Mouse (Mus musculus) retina, postnatal 7 days (tissue): ENCODE measurements around the gene Pde1a.

ENCODE experiments used
- DNase-seq: peaks from one replicate; pipeline ENCODE4 v3.0.0-alpha.2; 2012; ENCODE audit warnings: low read depth, low spot score

The Pde1a gene

DNA sequence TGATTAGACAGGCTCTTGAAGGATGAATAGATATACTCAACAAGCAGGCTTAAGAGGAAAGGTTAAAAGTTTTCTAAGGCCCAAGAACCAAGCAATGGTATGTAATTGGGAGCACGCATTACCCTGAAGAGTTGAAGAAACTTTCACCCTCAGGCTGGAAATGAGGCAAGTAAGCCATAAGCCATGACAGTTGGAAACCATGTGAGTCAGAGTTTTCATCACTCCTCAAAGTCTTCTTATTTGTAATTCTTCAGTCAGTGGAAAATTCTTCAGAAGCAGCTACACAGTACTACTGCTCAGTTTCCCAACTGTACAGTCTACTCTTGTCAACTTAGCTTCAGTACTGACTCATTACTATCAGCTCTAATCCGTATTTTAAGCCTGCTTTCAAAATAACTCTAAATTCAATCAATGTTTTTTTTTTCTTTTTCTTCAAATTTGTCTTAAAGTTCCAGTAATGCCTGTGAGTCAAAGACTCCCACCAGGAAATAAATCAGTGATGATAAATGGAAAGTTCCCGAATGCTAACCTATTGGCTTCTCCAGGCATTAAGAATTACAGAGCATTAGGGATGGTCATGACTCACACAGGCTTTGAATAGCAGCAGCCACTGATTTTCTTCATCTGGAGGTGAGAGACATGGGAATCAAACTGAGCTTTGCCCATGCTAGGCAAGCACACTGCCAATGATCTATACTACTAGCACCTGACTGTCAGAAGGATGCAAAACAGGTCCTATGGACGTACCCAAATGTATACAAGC lies 82.3 kb downstream of the Pde1a start:
- DNase-seq = no peak

- DNase-seq = no peak
Measured at GRCm38 (mm10) chr2:80038642-80039445, 90.4 kb downstream of the Pde1a start.

DNA sequence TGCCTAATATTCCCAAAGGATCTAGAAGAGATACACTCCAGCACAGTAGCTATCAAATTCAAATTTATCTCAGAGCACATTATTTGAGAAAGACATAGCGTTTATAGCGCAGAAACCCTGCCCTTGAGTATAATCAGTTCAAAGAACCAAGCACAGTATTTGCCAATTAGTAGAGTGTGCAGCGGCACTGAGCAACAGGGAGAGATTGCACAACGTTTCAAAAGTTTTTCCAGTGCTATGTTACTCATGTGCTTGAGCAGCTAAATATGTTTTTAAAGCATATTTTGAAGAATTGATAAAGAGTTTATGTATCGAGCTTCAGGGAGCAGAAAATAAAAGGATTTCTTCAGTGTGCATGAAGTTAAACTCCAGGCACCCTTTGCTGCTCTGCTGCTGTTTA lies 91.3 kb downstream of the Pde1a start:
- no peak for DNase-seq

DNA sequence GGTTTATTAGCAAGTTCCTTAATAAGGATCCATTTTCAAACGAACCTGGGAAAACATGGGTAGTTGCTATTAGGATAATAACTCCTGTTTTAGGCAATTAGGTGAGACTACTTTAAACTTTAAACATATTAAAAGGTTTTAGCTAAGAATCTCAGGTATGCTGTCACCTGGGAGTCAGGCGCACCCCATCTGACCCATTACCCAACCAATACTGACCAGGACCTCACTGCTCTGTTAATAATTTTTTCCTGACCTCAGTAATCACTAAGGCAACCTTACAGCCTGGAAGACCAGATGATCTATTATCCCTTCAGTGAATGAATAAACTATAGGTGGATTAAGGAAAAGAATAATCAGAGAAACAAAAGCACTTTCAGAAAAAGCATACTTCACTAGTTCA lies 100.2 kb downstream of the Pde1a start:
- no peak for DNase-seq

DNA sequence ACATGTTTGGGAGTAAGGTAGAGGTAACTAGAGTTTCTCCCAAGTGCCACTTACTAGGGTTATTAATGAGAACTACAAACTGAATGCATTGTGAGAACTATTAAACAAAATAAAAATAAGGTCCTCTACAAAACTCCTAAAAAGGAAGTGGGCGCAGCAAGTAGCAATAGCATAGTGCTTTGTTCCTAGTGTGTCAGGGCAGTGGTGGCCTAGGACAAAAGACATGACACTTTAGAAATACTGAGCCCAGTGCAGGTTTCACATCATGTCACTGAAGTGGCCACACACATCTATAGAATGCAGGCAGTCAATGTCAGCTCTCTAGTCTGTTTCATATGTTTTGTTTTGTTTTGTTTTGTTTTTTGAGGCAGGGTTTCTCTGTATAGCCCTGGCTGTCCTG lies 103.2 kb downstream of the Pde1a start:
- no peak for DNase-seq

DNA sequence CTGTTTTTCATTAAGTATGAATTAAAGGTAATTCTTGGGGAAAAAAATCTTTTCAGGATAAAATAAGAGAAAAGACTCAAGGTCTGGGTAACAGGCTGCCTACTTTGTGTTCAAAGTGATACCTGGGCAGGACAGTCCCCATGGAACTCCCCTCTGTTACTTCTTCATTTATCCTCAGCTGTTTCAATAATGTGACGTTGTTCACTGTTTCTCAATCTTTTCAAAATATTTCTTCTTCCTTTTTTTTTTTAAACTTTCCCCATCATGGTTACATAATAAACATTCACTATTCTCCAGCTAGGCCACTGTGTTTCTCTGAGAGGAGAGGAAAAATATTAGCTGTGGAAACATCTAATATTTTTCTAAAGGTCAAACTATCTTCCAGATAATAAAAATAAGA lies 103.7 kb downstream of the Pde1a start:
- no peak for DNase-seq

GRCm38 (mm10) chr2:80025038-80025437 lies 104.2 kb downstream of the Pde1a start:
- no peak for DNase-seq

GRCm38 (mm10) chr2:80014161-80014560 lies 115.1 kb downstream of the Pde1a start:
- no peak for DNase-seq

GRCm38 (mm10) chr2:80013060-80013459 lies 116.2 kb downstream of the Pde1a start:
- no peak for DNase-seq

- no peak for DNase-seq
Measured at GRCm38 (mm10) chr2:79999168-79999567, 130.1 kb downstream of the Pde1a start.

DNA sequence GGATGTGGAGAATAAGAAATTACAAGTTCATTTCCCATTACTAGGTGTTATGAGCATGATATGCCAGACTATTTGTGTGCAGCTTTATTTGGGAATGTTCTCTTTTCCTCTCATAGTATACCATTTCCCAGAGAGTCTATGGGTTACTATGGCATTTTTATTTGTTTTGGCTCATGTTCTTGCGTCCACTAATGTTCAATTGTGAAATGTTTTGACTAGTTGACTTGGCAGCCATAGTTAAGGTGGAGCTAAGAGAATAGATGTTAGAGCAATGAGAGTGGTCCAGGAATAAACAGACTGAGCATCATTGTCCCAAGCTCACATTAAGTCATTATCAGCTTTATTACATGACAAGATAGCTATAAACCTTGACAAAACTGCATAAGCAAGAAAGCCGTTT lies 130.8 kb downstream of the Pde1a start:
- DNase-seq = no peak

DNA sequence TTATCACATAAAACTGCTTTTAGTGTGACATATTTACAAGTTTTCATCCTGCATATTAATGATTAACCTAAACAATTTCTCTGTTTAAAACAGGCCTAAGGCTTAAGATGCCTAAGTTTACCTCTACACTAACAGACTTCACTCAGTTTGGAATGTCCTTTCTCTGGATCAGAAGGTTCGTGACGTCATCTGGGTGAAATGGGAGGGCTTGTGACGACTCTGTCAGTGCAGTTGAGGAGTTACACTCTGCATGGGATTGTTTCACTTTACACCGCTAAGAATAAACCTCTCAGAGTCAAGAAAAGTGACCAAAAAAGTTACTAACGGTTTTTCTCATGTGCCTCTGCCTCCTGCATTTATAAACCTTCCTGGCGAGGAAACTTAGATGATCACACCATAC lies 137.6 kb downstream of the Pde1a start:
- DNase-seq = no peak

- no peak for DNase-seq
Measured at GRCm38 (mm10) chr2:79983778-79984177, 145.5 kb downstream of the Pde1a start.

DNA sequence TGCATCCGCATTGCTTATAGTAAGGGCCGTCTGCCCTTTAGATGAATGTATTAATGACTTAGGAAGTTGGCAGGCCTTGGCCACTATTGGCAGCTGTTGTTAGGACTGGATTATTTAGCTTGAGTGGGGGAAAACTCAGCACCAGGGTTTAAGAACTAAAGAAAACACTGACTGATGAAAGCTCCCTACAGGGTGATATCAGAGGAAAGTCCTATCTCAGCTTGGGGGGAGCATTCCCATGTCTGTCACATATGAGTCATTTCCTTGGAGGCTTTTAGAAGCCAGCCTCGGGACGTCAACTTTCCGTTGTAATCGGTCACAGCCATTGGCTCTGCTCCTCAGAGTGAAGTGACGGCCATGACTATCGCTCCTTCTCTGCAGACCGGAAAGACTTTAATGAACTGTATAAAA lies 146.0 kb downstream of the Pde1a start:
- no peak for DNase-seq

DNA sequence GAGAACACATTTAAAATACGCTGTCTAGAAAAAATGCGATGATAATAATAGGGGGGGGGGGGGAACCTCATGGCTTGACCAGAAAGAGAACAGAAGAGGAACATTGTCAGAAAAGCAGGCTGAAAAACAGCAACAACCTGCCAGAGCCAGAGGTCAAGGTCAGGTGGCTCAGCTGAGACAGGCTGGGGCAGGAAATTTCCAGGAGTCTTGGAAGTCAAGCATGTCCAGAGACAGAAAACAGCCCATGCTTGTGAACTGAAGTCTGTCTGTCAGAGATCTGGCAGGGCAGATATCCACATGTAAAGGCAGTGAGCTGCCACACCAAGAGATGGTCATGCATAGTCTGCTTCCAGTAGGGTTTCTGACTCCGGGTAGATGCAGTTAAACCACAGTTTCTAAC lies 147.5 kb downstream of the Pde1a start:
- no peak for DNase-seq

- no peak for DNase-seq
Measured at GRCm38 (mm10) chr2:79978992-79979391, 150.3 kb downstream of the Pde1a start.

GRCm38 (mm10) chr2:79977259-79977658 lies 152.0 kb downstream of the Pde1a start:
- no peak for DNase-seq

DNA sequence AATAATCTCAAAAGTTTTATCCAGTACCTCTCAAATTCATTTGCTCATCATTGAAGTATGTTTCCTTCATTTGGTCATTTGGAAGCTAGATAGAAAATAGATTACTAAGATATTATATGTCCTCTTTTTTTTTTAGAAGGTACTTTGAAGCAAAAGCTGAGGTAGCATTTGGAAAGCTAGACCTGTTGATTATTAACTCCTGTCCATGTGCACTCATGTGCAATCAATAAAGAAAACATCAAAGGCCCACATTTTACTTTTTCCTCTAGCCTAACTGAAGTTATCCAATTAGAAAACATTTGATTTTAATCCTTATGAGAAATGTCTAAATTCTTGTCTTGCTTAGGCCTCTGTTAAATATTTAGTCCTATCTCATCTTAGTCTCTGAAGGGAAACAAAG lies 153.3 kb downstream of the Pde1a start:
- no peak for DNase-seq

DNA sequence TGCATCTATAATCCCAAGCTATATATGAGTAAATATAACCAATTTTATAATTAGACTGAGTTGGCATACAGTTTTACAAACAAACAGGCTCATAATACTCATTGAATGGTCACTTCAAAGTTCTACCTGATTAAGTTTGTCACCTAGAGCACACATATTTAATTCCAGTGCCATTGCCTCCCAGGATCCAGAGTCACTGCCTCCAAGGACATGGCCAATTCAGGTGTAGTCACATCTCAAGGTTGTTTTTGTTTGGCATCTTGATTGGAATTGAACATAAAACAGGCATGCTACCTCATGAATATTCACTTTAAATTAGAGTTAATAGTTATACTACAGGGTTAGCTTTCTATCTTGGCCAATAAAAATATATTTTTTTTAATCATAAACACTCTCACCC lies 157.0 kb downstream of the Pde1a start:
- no peak for DNase-seq

GRCm38 (mm10) chr2:79969594-79969993 lies 159.7 kb downstream of the Pde1a start:
- no peak for DNase-seq

DNA sequence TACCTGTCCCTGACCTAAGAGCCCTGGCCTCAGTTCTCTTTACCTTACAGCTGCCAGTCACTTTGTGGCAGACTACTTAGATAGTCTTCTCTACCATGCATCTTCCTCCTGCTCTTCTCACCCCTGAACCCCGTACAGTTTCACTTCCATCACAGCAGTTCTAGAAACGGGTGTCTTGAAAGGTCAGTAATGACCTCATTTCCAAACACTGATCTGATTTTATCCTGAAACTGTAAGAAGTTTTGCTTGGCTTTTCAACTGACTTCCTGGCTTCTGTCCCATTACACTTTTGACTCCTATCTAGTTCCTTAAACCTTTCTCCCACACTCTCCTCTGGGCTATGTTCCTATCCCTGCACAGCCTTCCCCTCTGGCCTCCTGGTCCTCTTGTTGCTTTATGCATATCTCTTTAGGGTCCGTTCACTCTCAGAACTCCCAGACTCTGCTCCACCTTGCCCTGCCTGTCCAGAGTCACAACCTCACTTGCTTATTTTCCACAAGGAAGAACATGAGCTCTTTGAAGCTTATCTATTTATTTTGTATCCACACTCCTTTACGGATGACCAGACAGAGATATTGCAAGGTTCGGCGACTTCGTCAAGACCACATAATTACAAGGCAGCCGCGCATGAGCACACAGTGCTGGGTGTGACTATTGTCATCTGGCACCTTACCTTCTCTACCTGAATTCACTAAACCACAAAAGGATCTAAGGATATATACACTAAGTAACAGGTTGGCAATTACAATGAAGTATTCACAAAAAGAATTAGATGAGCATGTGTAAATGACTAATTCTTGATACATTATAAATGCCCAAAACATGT lies 162.4 kb downstream of the Pde1a start:
- DNase-seq = no peak

DNA sequence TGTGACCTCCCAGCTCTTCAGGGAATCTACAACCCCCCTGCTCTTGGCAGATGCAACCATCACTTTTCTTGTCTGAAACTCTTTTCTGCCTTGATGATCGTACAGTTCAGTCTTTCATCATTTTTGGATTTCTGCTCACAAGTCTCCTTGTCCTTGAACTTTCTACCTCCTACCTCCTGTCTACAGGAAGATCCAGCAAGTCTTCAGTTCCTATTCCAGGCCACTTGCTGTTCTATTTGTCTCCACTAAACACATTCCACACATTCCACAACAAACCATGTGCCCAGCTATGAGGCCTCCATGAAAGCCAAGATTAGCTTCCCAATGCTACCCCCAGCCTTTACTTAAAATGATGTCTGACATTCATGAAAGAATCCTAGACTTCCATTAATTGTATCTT lies 163.2 kb downstream of the Pde1a start:
- DNase-seq = no peak
